Mouse (Mus musculus): Measurements from ENCODE around the gene Akap6.

- no peak for TF ChIP-seq CTCF (IDR thresholded peaks at IDR 0.05; ENCODE audit: low read depth, low read length)
- no peak for TF ChIP-seq POLR2A (IDR thresholded peaks at IDR 0.05; ENCODE audit: extremely low read depth, insufficient read depth, low read length)
Measured at GRCm38 (mm10) chr12:52687355-52687754, 11.8 kb upstream of the Akap6 start.

Measured in liver, adult 2 months (tissue).